Mouse (Mus musculus): ENCODE results near the gene Pwp2. TPM values are rescaled to one million over a fixed set of nuclear protein-coding genes. Genes with fewer than 3 reads are reported as not detected.

The Pwp2 gene
- polyA plus RNA-seq, 1 experiment from 2014 or later = 5.8 TPM

GRCm38 (mm10) chr10:78158041-78158440 lies 26.9 kb downstream of the Pwp2 start:
- Histone ChIP-seq H3K4me3 (ENCODE audit: low read depth, low read length) (no peak overlapping the region), H3K27me3 (replicated peaks; ENCODE audit: insufficient read depth, low read length) (no peaks in the 10 kb centered on the region), H3K4me1 (ENCODE audit: insufficient read depth, low read depth, low read length) (peaks cover 7% of the 10 kb centered on the region), H3K36me3 (ENCODE audit: insufficient read depth, low read length) (no peaks in the 10 kb centered on the region), H3K4me2 (replicated peaks; ENCODE audit: low read depth, low read length) (no peak overlapping the region), H3K9me3 (ENCODE audit: low read length) (no peaks in the 10 kb centered on the region), H3K27ac (ENCODE audit: low read length) (no peak overlapping the region), H3K9ac (replicated peaks; ENCODE audit: low read depth) (no peak overlapping the region)
- ATAC-seq = no peak
- TF ChIP-seq EP300 (IDR thresholded peaks at IDR 0.05) = no peak
- TF ChIP-seq CTCF (IDR thresholded peaks at IDR 0.05) = no peak
- 58% methylated on average over 15 of the region's 15 CpGs for WGBS
- DNase-seq (ENCODE audit: low spot score) = peak; percentile 24

GRCm38 (mm10) chr10:78156926-78157325 lies 28.0 kb downstream of the Pwp2 start:
- H3K27me3 ChIP-seq (replicated peaks; ENCODE audit: insufficient read depth, low read length) = no peaks in the 10 kb centered on the region
- TF ChIP-seq CTCF (IDR thresholded peaks at IDR 0.05) (no peak), EP300 (IDR thresholded peaks at IDR 0.05) (0 out of 2 replicates have a peak, but pooled peaks have one; percentile 29)
- no peak overlapping the region for H3K9ac ChIP-seq (replicated peaks; ENCODE audit: low read depth)
- H3K4me3 ChIP-seq (ENCODE audit: low read depth, low read length) = no peak overlapping the region
- H3K9me3 ChIP-seq (ENCODE audit: low read length) = no peaks in the 10 kb centered on the region
- no peak overlapping the region for H3K4me2 ChIP-seq (replicated peaks; ENCODE audit: low read depth, low read length)
- 46% methylated on average over 6 of the region's 6 CpGs for WGBS
- H3K27ac ChIP-seq (ENCODE audit: low read length) = no peak overlapping the region
- ATAC-seq = peak; percentile 21; the same call in 1 of the 2 replicates
- peak; percentile 66 for DNase-seq (ENCODE audit: low spot score)
- no peaks in the 10 kb centered on the region for H3K36me3 ChIP-seq (ENCODE audit: insufficient read depth, low read length)
- H3K4me1 ChIP-seq (ENCODE audit: insufficient read depth, low read depth, low read length) = peaks cover 7% of the 10 kb centered on the region

GRCm38 (mm10) chr10:78148834-78149766 lies 35.8 kb downstream of the Pwp2 start:
- no peaks in the 10 kb centered on the region for H3K36me3 ChIP-seq (ENCODE audit: insufficient read depth, low read length)

DNA sequence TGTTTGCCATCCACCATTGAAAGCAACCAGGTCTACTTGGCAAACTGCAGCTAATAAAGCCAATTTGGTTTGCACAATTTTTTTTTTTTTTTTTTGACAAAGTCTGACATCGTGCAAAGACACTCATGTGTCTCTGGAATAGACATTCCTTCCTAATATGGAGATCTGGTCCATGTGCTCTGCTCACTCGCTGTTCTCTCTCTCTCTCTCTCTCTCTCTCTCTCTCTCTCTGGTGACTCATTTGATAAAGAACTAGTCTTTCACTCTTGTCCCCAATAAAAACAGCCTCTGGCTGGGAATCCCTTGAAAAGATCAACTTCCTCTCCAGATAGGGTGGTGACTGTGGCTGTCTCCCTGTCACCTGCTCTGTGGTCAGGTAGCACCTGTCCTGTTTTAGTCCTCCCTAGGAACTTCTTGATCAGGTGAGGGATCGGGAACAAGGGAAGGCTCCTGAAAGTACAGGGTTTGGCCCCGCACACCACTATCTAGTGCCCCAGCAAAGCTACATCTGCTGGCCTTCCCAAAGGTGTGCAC lies 37.0 kb downstream of the Pwp2 start:
- Histone ChIP-seq H3K4me2 (replicated peaks; ENCODE audit: low read depth, low read length) (no peak overlapping the region), H3K4me1 (ENCODE audit: insufficient read depth, low read depth, low read length) (no peaks in the 10 kb centered on the region), H3K27ac (ENCODE audit: low read length) (no peak overlapping the region), H3K36me3 (ENCODE audit: insufficient read depth, low read length) (no peaks in the 10 kb centered on the region), H3K4me3 (ENCODE audit: low read depth, low read length) (no peak overlapping the region), H3K27me3 (replicated peaks; ENCODE audit: insufficient read depth, low read length) (no peaks in the 10 kb centered on the region), H3K9ac (replicated peaks; ENCODE audit: low read depth) (no peak overlapping the region), H3K9me3 (ENCODE audit: low read length) (no peaks in the 10 kb centered on the region)
- DNase-seq (ENCODE audit: low spot score) (no peak), ATAC-seq (no peak)
- 63% methylated on average over 4 of the region's 4 CpGs for WGBS
- TF ChIP-seq CTCF (IDR thresholded peaks at IDR 0.05) (no peak), EP300 (IDR thresholded peaks at IDR 0.05) (no peak)

More at GRCm38 (mm10) chr10:78148834-78149766, 35.8 kb downstream of the Pwp2 start:
- no peak for ATAC-seq
- TF ChIP-seq EP300 (IDR thresholded peaks at IDR 0.05) (no peak), CTCF (IDR thresholded peaks at IDR 0.05) (no peak)
- Histone ChIP-seq H3K9me3 (ENCODE audit: low read length) (no peaks in the 10 kb centered on the region), H3K4me3 (ENCODE audit: low read depth, low read length) (no peak overlapping the region), H3K27me3 (replicated peaks; ENCODE audit: insufficient read depth, low read length) (no peaks in the 10 kb centered on the region), H3K4me1 (ENCODE audit: insufficient read depth, low read depth, low read length) (no peaks in the 10 kb centered on the region), H3K4me2 (replicated peaks; ENCODE audit: low read depth, low read length) (no peak overlapping the region), H3K27ac (ENCODE audit: low read length) (no peak overlapping the region), H3K9ac (replicated peaks; ENCODE audit: low read depth) (no peak overlapping the region)
- WGBS = 54% methylated on average over 10 of the region's 10 CpGs
- no peak for DNase-seq (ENCODE audit: low spot score)

- H3K4me2 ChIP-seq (replicated peaks; ENCODE audit: low read depth, low read length) = no peak overlapping the region
- H3K4me1 ChIP-seq (ENCODE audit: insufficient read depth, low read depth, low read length) = peaks cover 8% of the 10 kb centered on the region; the same call in 1 of the 2 replicates
- no peaks in the 10 kb centered on the region for H3K9me3 ChIP-seq (ENCODE audit: low read length)
- H3K4me3 ChIP-seq (ENCODE audit: low read depth, low read length) = no peak overlapping the region
- DNase-seq (ENCODE audit: low spot score) (no peak), ATAC-seq (no peak)
- no peak for TF ChIP-seq EP300 (IDR thresholded peaks at IDR 0.05)
- no peak for TF ChIP-seq CTCF (IDR thresholded peaks at IDR 0.05)
- WGBS = 45% methylated on average over 8 of the region's 8 CpGs
- H3K9ac ChIP-seq (replicated peaks; ENCODE audit: low read depth) = 0 out of 2 replicates have a peak overlapping the region, but pooled peaks have one; percentile 13
- no peaks in the 10 kb centered on the region for H3K27me3 ChIP-seq (replicated peaks; ENCODE audit: insufficient read depth, low read length)
- no peaks in the 10 kb centered on the region for H3K36me3 ChIP-seq (ENCODE audit: insufficient read depth, low read length)
- H3K27ac ChIP-seq (ENCODE audit: low read length) = no peak overlapping the region
Observed at GRCm38 (mm10) chr10:78143727-78144505, 41.0 kb downstream of the Pwp2 start.

GRCm38 (mm10) chr10:78140843-78141242 lies 44.1 kb downstream of the Pwp2 start:
- TF ChIP-seq CTCF (IDR thresholded peaks at IDR 0.05) (no peak), EP300 (IDR thresholded peaks at IDR 0.05) (no peak)
- 51% methylated on average over 3 of the region's 3 CpGs for WGBS
- DNase-seq (ENCODE audit: low spot score) = peak; percentile 62

More at GRCm38 (mm10) chr10:78140843-78141242, 44.1 kb downstream of the Pwp2 start:
- Histone ChIP-seq H3K27ac (ENCODE audit: low read length) (no peak overlapping the region), H3K36me3 (ENCODE audit: insufficient read depth, low read length) (no peaks in the 10 kb centered on the region), H3K4me3 (ENCODE audit: low read depth, low read length) (no peak overlapping the region), H3K4me1 (ENCODE audit: insufficient read depth, low read depth, low read length) (peaks cover 8% of the 10 kb centered on the region; the same call in 1 of the 2 replicates), H3K4me2 (replicated peaks; ENCODE audit: low read depth, low read length) (no peak overlapping the region), H3K9ac (replicated peaks; ENCODE audit: low read depth) (no peak overlapping the region), H3K9me3 (ENCODE audit: low read length) (no peaks in the 10 kb centered on the region), H3K27me3 (replicated peaks; ENCODE audit: insufficient read depth, low read length) (no peaks in the 10 kb centered on the region)
- peak; percentile 34; the same call in 1 of the 2 replicates for ATAC-seq

Data from lung, postnatal 0 days (tissue).